Mouse (Mus musculus): ENCODE results near the gene 6030452D12Rik. TPM values are rescaled to one million over a fixed set of nuclear protein-coding genes. Genes with fewer than 3 reads are reported as not detected.
A peak's percentile ranks its signal among the peaks of the same experiment; 100 is the strongest.

The 6030452D12Rik gene
- polyA plus RNA-seq, 1 experiment, result not detected

DNA sequence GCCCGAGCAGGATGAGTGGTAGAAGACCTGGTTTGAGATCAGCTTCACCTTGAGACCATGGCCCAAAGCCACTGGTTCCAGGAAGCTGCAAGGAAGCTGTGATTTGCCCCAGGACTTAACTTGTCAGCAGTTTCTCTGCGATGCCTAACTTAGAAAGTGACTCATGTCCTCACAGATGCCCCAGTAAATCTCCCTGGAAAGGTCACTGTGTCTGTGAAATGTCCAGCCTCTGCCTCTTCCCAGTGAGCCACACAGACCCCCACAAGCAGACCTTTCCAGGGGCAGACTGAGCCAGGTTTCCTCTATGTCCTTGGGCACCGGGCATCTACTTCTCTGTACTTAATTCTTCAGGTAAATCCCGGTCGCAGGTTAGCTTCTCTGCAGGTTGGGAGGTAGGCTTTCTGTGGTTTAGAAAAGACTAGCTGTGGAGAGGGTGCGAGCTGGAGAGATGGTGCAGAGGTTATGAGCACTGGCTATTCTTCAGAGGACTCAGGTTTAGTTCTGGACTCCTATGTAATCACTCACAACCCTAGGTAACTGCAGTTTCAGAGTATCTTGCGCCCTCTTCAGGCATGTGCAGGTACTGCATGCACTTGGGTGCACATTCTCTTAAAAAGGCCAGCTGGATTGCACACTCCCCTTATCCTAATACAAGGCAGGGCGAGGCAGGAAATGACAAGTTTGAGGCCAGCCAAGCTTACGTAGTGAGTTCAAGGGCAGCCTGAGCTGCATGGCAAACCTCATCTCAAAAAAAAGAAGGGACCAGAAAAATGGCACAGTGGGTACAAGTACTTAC lies 27.1 kb downstream of the 6030452D12Rik start:
- H3K27ac ChIP-seq (ENCODE audit: control insufficient read depth, insufficient read depth, low read depth, low read length, poor library complexity), result no peak overlapping the region
- no peak overlapping the region for H3K4me3 ChIP-seq (replicated peaks; ENCODE audit: control insufficient read depth, low read depth, low read length)
- WGBS, result 79% methylated on average over 9 of the region's 9 CpGs
- TF ChIP-seq CTCF (IDR thresholded peaks at IDR 0.05; ENCODE audit: control insufficient read depth, insufficient read depth, low read length) (peak; percentile 28; the same call in 1 of the 2 replicates), POLR2A (IDR thresholded peaks at IDR 0.05; ENCODE audit: borderline replicate concordance, control insufficient read depth, low read depth, low read length) (no peak)
- no peaks in the 10 kb centered on the region for H3K4me1 ChIP-seq (ENCODE audit: control insufficient read depth, insufficient read depth, low read length)

DNA sequence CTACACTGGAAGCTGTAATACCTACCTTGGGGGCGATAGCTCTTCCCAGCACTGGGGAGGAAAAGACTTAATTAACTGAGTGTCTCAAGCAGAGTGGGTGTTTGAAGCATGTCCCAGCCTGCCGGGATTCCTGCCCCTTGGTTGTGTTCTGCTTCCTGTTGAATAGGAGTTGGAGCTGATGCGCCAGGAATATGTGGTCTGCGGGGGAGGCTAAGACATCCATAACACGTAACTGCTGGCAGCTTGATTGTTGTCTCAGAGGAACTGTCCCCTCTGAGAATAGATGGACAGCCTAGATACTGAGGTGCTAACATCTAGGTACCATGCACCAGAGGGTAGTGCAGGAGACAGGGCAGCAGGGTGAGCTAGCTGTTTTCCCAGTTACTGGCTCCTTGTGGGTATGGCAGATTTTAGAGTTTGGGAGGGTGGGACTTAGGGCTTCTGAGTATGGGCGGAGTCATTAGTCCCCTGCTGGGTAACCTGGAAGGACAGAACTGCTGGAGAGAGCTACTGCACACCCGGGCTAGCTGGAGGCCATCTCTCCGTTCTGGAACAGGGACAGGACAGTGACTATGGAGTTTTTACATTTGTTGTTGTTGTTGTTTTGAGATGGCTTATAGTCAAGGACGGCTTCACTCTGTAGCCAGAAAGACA lies 28.4 kb downstream of the 6030452D12Rik start:
- WGBS, result 79% methylated on average over 9 of the region's 9 CpGs
- Histone ChIP-seq H3K27ac (ENCODE audit: control insufficient read depth, insufficient read depth, low read depth, low read length, poor library complexity) (no peak overlapping the region), H3K4me1 (ENCODE audit: control insufficient read depth, insufficient read depth, low read length) (no peaks in the 10 kb centered on the region), H3K4me3 (replicated peaks; ENCODE audit: control insufficient read depth, low read depth, low read length) (no peak overlapping the region)
- TF ChIP-seq POLR2A (IDR thresholded peaks at IDR 0.05; ENCODE audit: borderline replicate concordance, control insufficient read depth, low read depth, low read length), result no peak
- no peak for TF ChIP-seq CTCF (IDR thresholded peaks at IDR 0.05; ENCODE audit: control insufficient read depth, insufficient read depth, low read length)

DNA sequence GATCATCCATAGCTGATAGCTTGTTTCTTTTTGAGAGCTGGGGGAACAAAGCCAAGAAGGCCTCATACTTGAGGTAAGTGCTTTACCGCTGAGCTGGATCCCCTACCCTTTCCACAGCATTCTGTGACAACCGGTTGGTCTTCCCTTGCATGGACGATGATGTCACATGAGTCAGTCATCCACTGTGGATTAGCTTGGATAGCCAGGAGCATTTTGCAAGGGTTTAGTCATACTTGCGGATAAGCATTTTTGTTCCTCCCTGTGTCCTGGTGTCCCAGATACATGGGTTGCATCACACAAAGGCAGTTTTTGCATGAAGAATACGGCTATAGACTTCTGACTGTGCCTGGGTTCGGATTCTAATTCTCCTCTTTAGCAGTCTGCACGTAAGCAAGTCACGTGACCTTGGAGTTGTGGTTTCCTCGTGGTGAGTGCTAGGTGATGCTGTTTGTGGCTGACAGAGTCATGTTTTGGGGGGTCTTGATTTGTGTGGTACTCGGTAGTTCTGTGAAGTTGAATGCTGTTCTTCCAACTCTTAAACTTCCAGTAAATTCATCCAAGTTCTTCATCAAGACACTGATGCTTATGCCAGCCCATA lies 29.7 kb downstream of the 6030452D12Rik start:
- WGBS, result 79% methylated on average over 10 of the region's 10 CpGs
- TF ChIP-seq CTCF (IDR thresholded peaks at IDR 0.05; ENCODE audit: control insufficient read depth, insufficient read depth, low read length) (no peak), POLR2A (IDR thresholded peaks at IDR 0.05; ENCODE audit: borderline replicate concordance, control insufficient read depth, low read depth, low read length) (no peak)
- H3K4me1 ChIP-seq (ENCODE audit: control insufficient read depth, insufficient read depth, low read length), result no peaks in the 10 kb centered on the region
- H3K4me3 ChIP-seq (replicated peaks; ENCODE audit: control insufficient read depth, low read depth, low read length), result no peak overlapping the region
- H3K27ac ChIP-seq (ENCODE audit: control insufficient read depth, insufficient read depth, low read depth, low read length, poor library complexity), result no peak overlapping the region

DNA sequence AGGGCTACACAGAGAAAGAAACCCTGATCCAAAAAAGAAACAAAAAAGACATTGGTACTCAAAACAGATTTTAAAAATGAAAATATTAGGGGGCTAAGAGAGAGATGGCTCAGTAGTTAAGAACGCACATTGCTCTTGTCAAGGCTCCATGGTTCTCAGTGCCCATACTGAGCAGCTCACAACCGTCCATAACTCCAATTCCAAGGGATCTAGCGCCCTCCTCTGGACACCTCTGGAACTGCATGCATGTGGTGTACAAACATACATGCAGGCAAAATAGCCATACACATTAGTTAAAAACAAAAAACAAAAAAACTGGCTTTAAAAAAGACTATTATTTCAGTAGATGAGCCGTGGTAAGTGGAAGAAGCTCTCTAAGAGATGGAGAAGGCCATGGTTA lies 30.2 kb downstream of the 6030452D12Rik start:
- Histone ChIP-seq H3K27ac (ENCODE audit: control insufficient read depth, insufficient read depth, low read depth, low read length, poor library complexity) (no peak overlapping the region), H3K4me1 (ENCODE audit: control insufficient read depth, insufficient read depth, low read length) (no peaks in the 10 kb centered on the region), H3K4me3 (replicated peaks; ENCODE audit: control insufficient read depth, low read depth, low read length) (no peak overlapping the region)
- WGBS, result 66% methylated on average over 4 of the region's 4 CpGs
- TF ChIP-seq CTCF (IDR thresholded peaks at IDR 0.05; ENCODE audit: control insufficient read depth, insufficient read depth, low read length) (peak; percentile 48; the same call in 1 of the 2 replicates), POLR2A (IDR thresholded peaks at IDR 0.05; ENCODE audit: borderline replicate concordance, control insufficient read depth, low read depth, low read length) (no peak)

DNA sequence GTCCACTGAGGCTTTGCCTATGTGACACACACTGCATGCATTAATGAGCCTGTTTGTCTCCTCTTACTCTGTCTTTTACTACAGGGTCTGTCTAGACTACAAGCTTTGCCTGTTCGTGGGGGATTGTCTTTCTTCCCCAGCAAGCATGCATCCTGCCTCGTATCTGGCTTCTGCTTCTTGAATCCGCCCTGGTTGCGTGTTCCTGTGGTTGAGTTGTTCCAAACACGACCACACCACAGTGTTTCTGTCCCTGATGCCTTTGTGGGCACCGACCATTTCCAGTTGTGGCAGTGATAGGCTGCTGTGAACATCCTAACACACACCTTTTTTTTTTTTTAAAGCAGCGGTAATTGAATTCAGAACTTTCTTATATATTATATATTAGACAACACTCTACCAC lies 33.4 kb downstream of the 6030452D12Rik start:
- WGBS, result 19% methylated on average over 7 of the region's 7 CpGs
- no peak overlapping the region for H3K4me3 ChIP-seq (replicated peaks; ENCODE audit: control insufficient read depth, low read depth, low read length)
- no peaks in the 10 kb centered on the region for H3K4me1 ChIP-seq (ENCODE audit: control insufficient read depth, insufficient read depth, low read length)
- no peak overlapping the region for H3K27ac ChIP-seq (ENCODE audit: control insufficient read depth, insufficient read depth, low read depth, low read length, poor library complexity)
- TF ChIP-seq POLR2A (IDR thresholded peaks at IDR 0.05; ENCODE audit: borderline replicate concordance, control insufficient read depth, low read depth, low read length), result no peak
- TF ChIP-seq CTCF (IDR thresholded peaks at IDR 0.05; ENCODE audit: control insufficient read depth, insufficient read depth, low read length), result no peak

DNA sequence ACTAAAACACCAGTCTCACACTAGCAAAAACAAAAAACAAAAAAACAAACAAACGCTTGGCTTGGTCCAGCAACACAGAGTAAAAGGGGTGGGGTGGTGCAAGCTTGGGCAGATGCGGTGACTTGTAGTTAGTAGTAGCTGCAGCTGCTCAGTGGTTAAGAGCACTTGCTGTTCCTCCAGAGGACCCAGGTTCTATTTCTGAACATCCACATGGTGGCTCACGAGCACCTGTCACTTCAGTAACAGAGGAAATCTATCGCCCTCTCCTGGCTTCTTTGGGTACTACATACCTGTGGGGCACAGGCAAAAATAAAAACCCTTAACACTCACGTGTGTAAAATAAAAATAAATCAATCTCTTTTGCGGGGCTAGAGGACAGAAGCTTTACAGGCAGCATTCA lies 34.1 kb downstream of the 6030452D12Rik start:
- H3K27ac ChIP-seq (ENCODE audit: control insufficient read depth, insufficient read depth, low read depth, low read length, poor library complexity), result no peak overlapping the region
- no peak for TF ChIP-seq POLR2A (IDR thresholded peaks at IDR 0.05; ENCODE audit: borderline replicate concordance, control insufficient read depth, low read depth, low read length)
- TF ChIP-seq CTCF (IDR thresholded peaks at IDR 0.05; ENCODE audit: control insufficient read depth, insufficient read depth, low read length), result peak; percentile 44; the same call in 1 of the 2 replicates
- WGBS, result 19% methylated on average over 6 of the region's 6 CpGs
- H3K4me3 ChIP-seq (replicated peaks; ENCODE audit: control insufficient read depth, low read depth, low read length), result no peak overlapping the region
- no peaks in the 10 kb centered on the region for H3K4me1 ChIP-seq (ENCODE audit: control insufficient read depth, insufficient read depth, low read length)

DNA sequence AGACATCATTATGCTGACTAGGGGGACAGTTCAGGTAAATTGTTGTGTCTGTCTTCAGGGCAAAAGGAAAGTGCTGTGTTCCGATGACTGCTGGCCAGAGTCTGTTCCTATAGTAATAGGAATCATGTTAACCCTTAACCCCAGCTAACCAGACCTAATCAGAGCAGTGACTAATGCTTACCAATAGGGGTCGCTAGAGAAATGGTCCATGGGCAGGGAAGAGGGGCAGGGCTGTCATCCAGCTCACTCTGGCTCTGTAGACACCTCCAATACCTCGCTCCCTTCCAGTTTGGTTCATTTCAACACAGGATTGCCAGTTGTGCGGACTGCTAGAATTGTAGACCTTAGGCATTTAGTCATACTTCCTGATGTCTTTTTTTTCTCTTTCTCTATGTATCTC lies 35.1 kb downstream of the 6030452D12Rik start:
- Histone ChIP-seq H3K4me3 (replicated peaks; ENCODE audit: control insufficient read depth, low read depth, low read length) (no peak overlapping the region), H3K27ac (ENCODE audit: control insufficient read depth, insufficient read depth, low read depth, low read length, poor library complexity) (no peak overlapping the region), H3K4me1 (ENCODE audit: control insufficient read depth, insufficient read depth, low read length) (no peaks in the 10 kb centered on the region)
- TF ChIP-seq POLR2A (IDR thresholded peaks at IDR 0.05; ENCODE audit: borderline replicate concordance, control insufficient read depth, low read depth, low read length) (no peak), CTCF (IDR thresholded peaks at IDR 0.05; ENCODE audit: control insufficient read depth, insufficient read depth, low read length) (peak; percentile 37; the same call in 1 of the 2 replicates)
- 55% methylated on average over 4 of the region's 4 CpGs for WGBS

DNA sequence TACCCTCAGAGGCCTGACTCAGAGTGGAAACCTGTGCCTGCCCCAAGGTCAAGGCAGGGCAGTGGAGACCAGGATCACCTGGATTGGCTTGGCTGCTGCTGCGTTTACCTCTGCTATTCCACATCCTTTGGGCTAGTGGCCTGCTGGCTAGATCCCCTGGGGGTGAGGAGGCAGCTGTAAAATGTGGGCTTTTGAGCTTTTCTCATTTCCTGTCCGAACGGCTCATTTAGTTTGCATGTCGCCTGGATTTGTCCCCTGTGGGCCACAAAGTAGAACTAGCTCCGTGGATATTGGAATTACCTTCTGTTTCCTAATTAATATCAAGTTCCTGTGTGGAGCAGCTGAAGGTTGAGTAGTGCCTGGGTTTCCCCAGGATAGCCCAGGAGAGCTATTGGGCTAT lies 38.9 kb downstream of the 6030452D12Rik start:
- no peak overlapping the region for H3K4me3 ChIP-seq (replicated peaks; ENCODE audit: control insufficient read depth, low read depth, low read length)
- 64% methylated on average over 5 of the region's 5 CpGs for WGBS
- H3K27ac ChIP-seq (ENCODE audit: control insufficient read depth, insufficient read depth, low read depth, low read length, poor library complexity), result no peak overlapping the region
- no peaks in the 10 kb centered on the region for H3K4me1 ChIP-seq (ENCODE audit: control insufficient read depth, insufficient read depth, low read length)
- TF ChIP-seq POLR2A (IDR thresholded peaks at IDR 0.05; ENCODE audit: borderline replicate concordance, control insufficient read depth, low read depth, low read length) (no peak), CTCF (IDR thresholded peaks at IDR 0.05; ENCODE audit: control insufficient read depth, insufficient read depth, low read length) (no peak)
